ENCODE assay signal across 12 mouse cellular contexts in genomic region chr2:84870623-84871160, GRCm38 (mm10). TPM values are rescaled to one million over a fixed set of nuclear protein-coding genes. Genes with fewer than 3 reads are reported as not detected.
DNase-seq lines count a peak whose midpoint lies in the region; ATAC-seq lines count a peak whose summit lies in the region.
"Had no signal": no experiment of that assay in that cellular context is flagged by ENCODE, and none has a peak within 500 bp of the region (broad histone marks: within the 10 kb centered on the region; RNA-seq: fewer than 3 reads in every experiment).

No protein-coding gene starts in this region.

- peak; percentile 45 for DNase-seq in embryo, embryonic 10.5 days (ENCODE audit: low spot score)
- DNase-seq in embryo, embryonic 10 days (ENCODE audit: low spot score): no peak
- DNase-seq in liver (peak; percentile 76), MEL-GATA-1-ER (ENCODE audit: extremely low read depth, low read depth) (peak; percentile 46)
- no peak for DNase-seq in testis, postnatal 14 days (ENCODE audit: low spot score)
- no peak for DNase-seq in ovary, adult 18-20 months (ENCODE audit: low spot score)

- peaks cover 38% of the 10 kb centered on the region for H3K4me1 ChIP-seq in liver, embryonic 12.5 days

- H3K4me2 ChIP-seq in liver, embryonic 12.5 days: no peak overlapping the region

- H3K9ac ChIP-seq in liver, embryonic 12.5 days: no peak overlapping the region
- H3K9ac ChIP-seq: embryonic facial prominence, embryonic 15.5 days; limb, embryonic 15.5 days had no signal

- no peak for ATAC-seq in liver, embryonic 12.5 days
- ATAC-seq in megakaryocyte, adult 5-6 weeks (ENCODE audit: poor library complexity, severe bottlenecking): peak; percentile 35

- no peak overlapping the region for H3K4me3 ChIP-seq in liver, embryonic 12.5 days
- H3K4me3 ChIP-seq: embryonic facial prominence, embryonic 15.5 days; limb, embryonic 15.5 days had no signal

- no peaks in the 10 kb centered on the region for H3K36me3 ChIP-seq in liver, embryonic 12.5 days
- H3K36me3 ChIP-seq: embryonic facial prominence, embryonic 15.5 days; limb, embryonic 15.5 days had no signal

- no peak overlapping the region for H3K27ac ChIP-seq in liver, embryonic 12.5 days
- H3K27ac ChIP-seq: embryonic facial prominence, embryonic 15.5 days; limb, embryonic 15.5 days had no signal

- WGBS in liver, embryonic 12.5 days (ENCODE audit: insufficient replicate concordance): 25% methylated on average over 4 of the region's 4 CpGs

- peaks cover 100% of the 10 kb centered on the region for H3K27me3 ChIP-seq in liver, embryonic 12.5 days (replicated peaks)

- H3K9me3 ChIP-seq in liver, embryonic 12.5 days (replicated peaks): no peaks in the 10 kb centered on the region
- H3K9me3 ChIP-seq: embryonic facial prominence, embryonic 15.5 days; limb, embryonic 15.5 days had no signal

RNA-seq across cellular contexts. Expression of gene Rtn4rl2, which starts 15.8 kb away (rescaled TPM):
- polyA plus RNA-seq in liver, embryonic 12.5 days (2016; fragmentation: Nextera tagmentation; extraction: Ambion mirVana): 0.29 and 0.31 TPM in 2 replicates
- not detected in 2 replicates for total RNA-seq in megakaryocyte, adult 5-6 weeks (2015)
- not detected in 2 replicates for total RNA-seq in megakaryocyte, adult 5-6 weeks (2017)

RNA-seq across cellular contexts. Expression of gene Slc43a1, which starts 32.0 kb away (rescaled TPM):
- polyA plus RNA-seq in liver, embryonic 12.5 days (2016; fragmentation: Nextera tagmentation; extraction: Ambion mirVana): 153 and 162 TPM in 2 replicates
- 3.7 and 5.2 TPM in 2 replicates for total RNA-seq in megakaryocyte, adult 5-6 weeks (2015)
- 1.6 and 3.1 TPM in 2 replicates for total RNA-seq in megakaryocyte, adult 5-6 weeks (2017)

RNA-seq across cellular contexts. Expression of gene Timm10, which starts 43.9 kb away (rescaled TPM):
- 50.9 and 54.3 TPM in 2 replicates for polyA plus RNA-seq in liver, embryonic 12.5 days (2016; fragmentation: Nextera tagmentation; extraction: Ambion mirVana)
- total RNA-seq in megakaryocyte, adult 5-6 weeks (2015): 17.7 and 18.6 TPM in 2 replicates
- total RNA-seq in megakaryocyte, adult 5-6 weeks (2017): 14.2 and 19.8 TPM in 2 replicates

RNA-seq across cellular contexts. Expression of gene Smtnl1, which starts 48.2 kb away (rescaled TPM):
- polyA plus RNA-seq in liver, embryonic 12.5 days (2016; fragmentation: Nextera tagmentation; extraction: Ambion mirVana): 0.29 and 0.43 TPM in 2 replicates
- not detected in 2 replicates for total RNA-seq in megakaryocyte, adult 5-6 weeks (2015)
- not detected in 2 replicates for total RNA-seq in megakaryocyte, adult 5-6 weeks (2017)
- polyA plus RNA-seq: gonadal fat pad, adult 2 months; intestine, embryonic 14.5 days had no signal

Comparison
In these comparisons a context has a peak if more than half of its experiments do, and no peak if none do; other contexts are left out.
1. DNase-seq: peak in embryo, embryonic 10.5 days (single experiment), liver (single experiment) and MEL-GATA-1-ER (single experiment); none in embryo, embryonic 10 days (single experiment), testis, postnatal 14 days (single experiment) and ovary, adult 18-20 months (single experiment).